Mouse (Mus musculus) limb, embryonic 11.5 days (tissue): Measurements from ENCODE around the gene Lpp. TPM values are rescaled to one million over a fixed set of nuclear protein-coding genes. Genes with fewer than 3 reads are reported as not detected.

ENCODE experiments used
- ATAC-seq: fragments of 200-750 bp; cut with Nextera tagmentation; 2 replicates; pipeline ENCODE4 v1.8.0; 2017; ENCODE audit warnings: low read depth; ENCODE audit not compliant: insufficient number of reproducible peaks, low FRiP score, low TSS enrichment
- DNase-seq: peaks from one replicate; pipeline ENCODE4 v3.0.0-alpha.2; 2015; ENCODE audit warnings: low spot score
- H3K27ac ChIP-seq: fragments of 300-500 bp; sonication (generic); replicated peaks from 2 replicates; pipeline ENCODE4 v1.5.1; 2014; ENCODE audit warnings: low read depth, mild to moderate bottlenecking, low read length
- H3K27me3 ChIP-seq: fragments of 300-500 bp; sonication (generic); 2 replicates; pipeline ENCODE4 v1.6.1; 2014; ENCODE audit warnings: mild to moderate bottlenecking, low read length, mixed read lengths; ENCODE audit not compliant: control insufficient read depth, insufficient read depth
- H3K36me3 ChIP-seq: fragments of 300-500 bp; sonication (generic); 2 replicates; pipeline ENCODE4 v1.6.1; 2014; ENCODE audit warnings: mild to moderate bottlenecking, low read length, moderate library complexity, mixed read lengths; ENCODE audit not compliant: control insufficient read depth, insufficient read depth
- H3K4me1 ChIP-seq: fragments of 300-500 bp; sonication (generic); 2 replicates; pipeline ENCODE4 v1.6.1; 2014; ENCODE audit warnings: low read length, mixed read lengths; ENCODE audit not compliant: control insufficient read depth, insufficient read depth
- H3K4me2 ChIP-seq: fragments of 300-500 bp; sonication (generic); 2 replicates; pipeline ENCODE4 v1.6.1; 2014; ENCODE audit warnings: low read depth, mild to moderate bottlenecking, moderate library complexity; ENCODE audit not compliant: severe bottlenecking
- H3K4me3 ChIP-seq: fragments of 300-500 bp; sonication (generic); 2 replicates; pipeline ENCODE4 v1.5.1; 2014; ENCODE audit warnings: low read depth, low read length
- H3K9ac ChIP-seq: fragments of 300-500 bp; sonication (generic); 2 replicates; pipeline ENCODE4 v1.6.1; 2014; ENCODE audit warnings: mild to moderate bottlenecking, low read length
- H3K9me3 ChIP-seq: fragments of 300-500 bp; sonication (generic); 2 replicates; pipeline ENCODE4 v1.6.1; 2016; ENCODE audit warnings: low read length; ENCODE audit not compliant: control insufficient read depth
- WGBS: fragments of 180-500 bp; shearing (Covaris S2); extraction: QIAGEN DNeasy Blood & Tissue Kit; methylation state at CpG from one replicate; pipeline ENCODE4 v1.1.7; 2014; 5-methylcytosine and 5-hydroxymethylcytosine counted together
- polyA plus RNA-seq: library from polyadenylated mRNA; unstranded; fragments of >200 nt; fragmentation: Nextera tagmentation; extraction: Ambion mirVana; gene quantifications from 2 replicates; pipeline ENCODE4 v1.2.1, GENCODE M21; 2014

The Lpp gene
- polyA plus RNA-seq, 1 experiment from 2014 or later: 38.2 TPM

DNA sequence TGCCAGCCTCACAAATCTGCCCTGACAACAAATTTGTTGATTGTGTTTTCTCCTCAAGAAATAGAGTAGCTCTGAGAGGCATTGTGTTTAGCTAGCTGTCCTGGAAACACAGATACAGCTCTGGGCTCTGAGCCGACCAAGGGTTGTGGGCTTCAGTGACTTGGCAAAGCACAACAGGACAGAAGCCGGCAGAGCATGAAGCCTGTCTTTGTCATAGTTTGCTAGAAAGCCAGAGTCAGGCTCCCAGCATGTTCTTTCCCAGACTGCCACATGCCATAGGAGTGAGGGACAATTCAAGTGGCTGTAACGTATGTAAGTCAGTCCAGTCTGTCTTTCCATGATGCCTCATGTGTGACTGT lies 521.1 kb downstream of the Lpp start:
- no peak overlapping the region for H3K9ac ChIP-seq
- no peak overlapping the region for H3K27ac ChIP-seq
- 90% methylated on average over 3 of the region's 3 CpGs for WGBS
- DNase-seq (no peak), ATAC-seq (no peak)
- no peak overlapping the region for H3K4me2 ChIP-seq
- H3K4me1 ChIP-seq: 0 out of 2 replicates have a peak, but pooled peaks cover 2% of the 10 kb centered on the region
- no peaks in the 10 kb centered on the region for H3K27me3 ChIP-seq
- H3K4me3 ChIP-seq: no peak overlapping the region
- no peaks in the 10 kb centered on the region for H3K36me3 ChIP-seq
- H3K9me3 ChIP-seq: no peaks in the 10 kb centered on the region

DNA sequence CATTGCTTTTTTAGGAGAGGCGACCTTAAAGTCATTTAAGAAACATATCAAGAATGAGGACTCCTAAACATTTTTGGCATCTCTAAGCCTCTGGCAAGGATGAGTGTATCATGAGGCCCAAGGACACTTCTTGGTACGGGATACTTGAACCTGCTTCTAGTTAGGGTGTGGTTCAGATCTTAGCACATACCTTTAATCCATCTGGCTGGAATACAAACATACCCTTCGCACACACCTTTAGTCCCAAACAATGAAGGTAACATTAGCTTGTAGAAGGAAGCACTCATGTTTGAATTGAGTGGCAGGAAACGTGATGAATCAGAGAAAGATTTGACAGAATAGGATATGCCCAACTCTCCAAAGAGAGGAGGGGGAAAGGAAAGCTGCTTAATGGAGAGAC lies 522.2 kb downstream of the Lpp start:
- Histone ChIP-seq H3K9ac (no peak overlapping the region), H3K4me2 (no peak overlapping the region), H3K4me1 (0 out of 2 replicates have a peak, but pooled peaks cover 2% of the 10 kb centered on the region), H3K27ac (no peak overlapping the region), H3K27me3 (no peaks in the 10 kb centered on the region), H3K4me3 (no peak overlapping the region), H3K36me3 (no peaks in the 10 kb centered on the region), H3K9me3 (no peaks in the 10 kb centered on the region)
- ATAC-seq: no peak
- no peak for DNase-seq
- WGBS: 92% methylated on average over 4 of the region's 4 CpGs

DNA sequence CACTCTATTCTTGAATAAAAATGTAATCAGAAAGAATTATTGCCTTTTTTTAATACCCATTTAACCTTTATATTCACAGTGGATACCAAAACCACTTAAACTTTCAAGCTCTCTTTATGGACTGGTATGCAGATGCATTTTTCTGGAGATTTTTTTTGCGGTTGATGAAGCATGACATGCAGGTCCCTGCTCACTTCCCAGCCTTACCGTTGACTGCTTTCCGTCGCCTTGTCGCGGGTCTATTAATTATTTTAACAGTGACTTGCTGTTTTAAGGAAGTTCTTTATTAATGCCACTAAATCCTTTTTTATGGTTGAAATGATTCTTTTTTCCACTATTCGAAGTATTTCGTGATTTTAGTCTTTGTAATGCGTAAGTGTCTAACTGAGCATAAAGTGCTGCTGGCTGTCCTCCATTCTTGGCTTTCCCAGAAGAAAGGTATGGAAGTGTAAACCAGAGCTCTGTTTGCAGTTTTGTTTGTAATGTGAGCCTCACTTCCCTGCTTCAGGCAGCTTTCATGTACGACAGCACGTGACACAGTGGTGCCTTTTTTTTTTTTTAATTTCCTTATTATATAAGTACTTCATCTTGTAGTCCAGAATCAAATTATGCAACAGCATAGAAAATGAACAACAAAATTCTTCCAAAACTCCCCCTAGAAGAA lies 526.2 kb downstream of the Lpp start:
- no peak for ATAC-seq
- H3K9me3 ChIP-seq: no peaks in the 10 kb centered on the region
- 46% methylated on average over 11 of the region's 11 CpGs for WGBS
- no peak overlapping the region for H3K9ac ChIP-seq
- no peaks in the 10 kb centered on the region for H3K27me3 ChIP-seq
- no peak overlapping the region for H3K27ac ChIP-seq
- no peaks in the 10 kb centered on the region for H3K36me3 ChIP-seq
- H3K4me3 ChIP-seq: no peak overlapping the region
- DNase-seq: no peak
- H3K4me2 ChIP-seq: no peak overlapping the region
- 0 out of 2 replicates have a peak, but pooled peaks cover 2% of the 10 kb centered on the region for H3K4me1 ChIP-seq

DNA sequence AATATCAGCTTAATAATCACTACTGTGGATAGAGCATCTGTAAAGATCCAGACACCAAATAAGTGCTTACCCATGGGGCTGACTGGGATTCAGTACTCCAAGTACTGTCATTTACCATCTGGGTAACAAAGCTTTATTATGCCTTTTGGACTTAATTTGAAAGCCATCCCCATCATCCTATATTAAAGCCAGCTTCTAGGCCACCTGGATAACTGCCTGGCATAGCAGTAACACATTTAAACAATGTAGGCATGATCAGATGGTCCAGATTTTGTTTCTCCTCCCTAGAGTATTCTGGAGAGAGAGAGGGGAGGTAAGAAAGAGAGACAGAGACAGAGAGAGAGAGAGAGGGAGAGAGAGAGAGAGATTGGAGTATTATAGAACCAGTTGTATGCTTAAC lies 536.8 kb downstream of the Lpp start:
- no peaks in the 10 kb centered on the region for H3K27me3 ChIP-seq
- no peak overlapping the region for H3K4me2 ChIP-seq
- H3K9me3 ChIP-seq: no peaks in the 10 kb centered on the region
- H3K9ac ChIP-seq: no peak overlapping the region
- no peaks in the 10 kb centered on the region for H3K36me3 ChIP-seq
- H3K4me1 ChIP-seq: no peaks in the 10 kb centered on the region
- DNase-seq: no peak
- no peak for ATAC-seq
- no peak overlapping the region for H3K27ac ChIP-seq
- H3K4me3 ChIP-seq: no peak overlapping the region

DNA sequence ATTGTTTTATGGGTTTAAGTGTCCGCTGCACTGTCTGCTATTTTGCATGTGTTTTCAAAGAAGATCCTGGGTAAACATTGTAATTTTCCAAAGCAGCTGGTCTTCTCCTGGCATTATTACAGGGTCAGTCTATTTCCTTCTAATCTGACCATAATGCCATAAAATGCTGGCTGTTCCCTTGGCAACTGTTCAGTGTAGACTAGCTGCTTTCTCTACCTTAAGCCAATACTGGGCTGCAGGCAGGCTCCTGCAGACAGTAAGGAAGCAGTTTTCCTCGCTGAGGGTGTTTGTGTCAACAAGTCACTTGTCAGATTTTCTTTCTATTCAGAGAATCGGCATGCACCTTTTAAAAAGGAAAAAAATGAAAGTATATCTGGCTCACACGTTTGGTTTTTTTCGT lies 537.3 kb downstream of the Lpp start:
- no peaks in the 10 kb centered on the region for H3K27me3 ChIP-seq
- no peak overlapping the region for H3K4me3 ChIP-seq
- H3K9ac ChIP-seq: no peak overlapping the region
- H3K4me2 ChIP-seq: no peak overlapping the region
- no peaks in the 10 kb centered on the region for H3K9me3 ChIP-seq
- ATAC-seq (no peak), DNase-seq (no peak)
- H3K27ac ChIP-seq: no peak overlapping the region
- H3K4me1 ChIP-seq: no peaks in the 10 kb centered on the region
- H3K36me3 ChIP-seq: no peaks in the 10 kb centered on the region
- WGBS: 76% methylated on average over 5 of the region's 5 CpGs

DNA sequence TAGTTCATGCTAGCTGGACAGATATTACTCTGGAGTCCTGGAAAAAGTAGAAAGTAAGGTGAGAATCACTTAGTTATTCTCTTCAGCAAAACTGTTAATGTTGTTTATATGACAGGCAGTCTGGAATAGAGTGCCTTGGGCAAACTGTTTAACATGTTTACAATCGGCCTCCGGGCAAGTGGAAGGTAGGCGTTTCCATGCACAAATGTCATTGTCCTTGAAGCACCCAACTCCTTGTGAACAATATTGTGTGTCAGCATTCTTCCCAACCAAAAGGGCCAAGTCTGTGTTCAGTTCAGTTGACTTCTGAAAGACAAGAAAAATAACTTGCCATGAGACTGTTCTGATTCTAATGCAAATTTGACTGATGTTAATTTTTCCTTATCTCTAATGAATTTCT lies 539.5 kb downstream of the Lpp start:
- Histone ChIP-seq H3K27ac (no peak overlapping the region), H3K27me3 (no peaks in the 10 kb centered on the region), H3K4me3 (no peak overlapping the region), H3K9me3 (no peaks in the 10 kb centered on the region), H3K36me3 (no peaks in the 10 kb centered on the region), H3K4me2 (no peak overlapping the region), H3K9ac (no peak overlapping the region), H3K4me1 (no peaks in the 10 kb centered on the region)
- ATAC-seq (no peak), DNase-seq (no peak)
- 82% methylated on average over 3 of the region's 3 CpGs for WGBS

DNA sequence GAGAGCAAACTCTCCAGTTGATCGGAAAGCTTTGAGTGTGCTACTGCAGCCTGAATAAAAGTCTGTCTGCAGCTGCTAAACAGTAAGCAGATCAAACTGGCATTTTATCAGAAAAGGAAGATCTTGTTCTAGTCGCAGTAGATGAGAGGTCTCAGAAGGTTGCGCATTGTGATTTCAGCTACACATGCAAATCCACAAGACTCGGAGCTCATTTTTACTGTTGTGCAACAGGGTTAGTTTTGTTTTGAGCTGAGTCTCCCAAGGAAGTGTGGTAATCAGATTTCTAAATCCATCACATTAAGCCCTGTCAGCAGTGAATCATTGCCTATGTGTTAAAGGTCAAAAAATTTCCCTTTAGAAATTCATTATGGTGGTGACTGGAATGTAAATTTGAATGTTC lies 540.4 kb downstream of the Lpp start:
- H3K36me3 ChIP-seq: no peaks in the 10 kb centered on the region
- H3K4me3 ChIP-seq: no peak overlapping the region
- ATAC-seq: no peak
- no peaks in the 10 kb centered on the region for H3K9me3 ChIP-seq
- no peak for DNase-seq
- WGBS: 89% methylated on average over 4 of the region's 4 CpGs
- no peaks in the 10 kb centered on the region for H3K4me1 ChIP-seq
- no peak overlapping the region for H3K4me2 ChIP-seq
- no peak overlapping the region for H3K9ac ChIP-seq
- no peaks in the 10 kb centered on the region for H3K27me3 ChIP-seq
- no peak overlapping the region for H3K27ac ChIP-seq

DNA sequence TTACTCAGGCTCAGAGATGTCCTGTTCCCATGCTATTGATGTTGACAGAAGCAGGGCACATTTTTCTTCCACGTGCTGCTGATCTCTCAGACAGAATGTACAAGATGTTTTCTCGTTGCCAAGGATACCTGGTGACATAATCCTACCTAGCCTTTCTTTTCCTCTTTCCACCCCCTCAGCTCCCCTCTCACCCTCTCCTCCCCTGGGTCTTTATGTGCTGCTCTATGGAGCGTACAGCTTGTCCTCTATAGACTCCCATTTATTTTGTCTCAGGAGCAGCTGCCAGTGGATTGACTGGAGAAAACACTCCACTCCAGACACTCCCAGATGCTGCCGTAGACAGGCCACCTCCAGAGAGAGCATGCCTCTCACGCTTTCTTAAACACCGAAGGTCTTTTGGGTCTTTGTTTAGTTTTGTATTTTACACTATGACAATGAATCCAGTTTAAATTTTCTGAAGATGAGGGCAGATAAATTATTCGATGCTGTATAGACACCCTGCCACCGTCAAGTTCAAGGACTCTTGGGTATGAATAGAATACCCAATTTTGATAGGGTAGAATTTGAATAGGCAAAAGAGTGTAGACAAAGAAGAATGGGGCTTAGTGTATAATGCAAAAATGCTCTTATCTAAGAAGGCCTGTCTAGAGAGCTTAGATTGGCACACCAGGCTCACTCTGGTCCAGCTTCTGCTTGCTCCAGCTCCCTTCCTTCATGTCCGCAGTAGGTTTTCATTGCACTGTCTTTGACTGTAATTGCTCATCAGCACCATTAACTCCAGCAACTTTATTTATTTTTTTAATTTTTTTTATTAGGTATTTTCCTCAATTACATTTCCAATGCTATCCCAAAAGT lies 548.2 kb downstream of the Lpp start:
- DNase-seq (no peak), ATAC-seq (no peak)
- H3K27me3 ChIP-seq: no peaks in the 10 kb centered on the region
- H3K9ac ChIP-seq: no peak overlapping the region
- no peak overlapping the region for H3K4me2 ChIP-seq
- peaks cover 4% of the 10 kb centered on the region; the same call in 1 of the 2 replicates for H3K4me1 ChIP-seq
- H3K36me3 ChIP-seq: no peaks in the 10 kb centered on the region
- H3K27ac ChIP-seq: no peak overlapping the region
- 88% methylated on average over 9 of the region's 9 CpGs for WGBS
- H3K9me3 ChIP-seq: no peaks in the 10 kb centered on the region
- H3K4me3 ChIP-seq: no peak overlapping the region
